Comparison of ENCODE assay signal across 12 mouse cellular contexts in genomic region chr12:51100868-51101267, GRCm38 (mm10).
DNase-seq lines count a peak whose midpoint lies in the region; ATAC-seq and TF ChIP-seq lines count a peak whose summit lies in the region.
"Had no signal": no experiment of that assay in that cellular context is flagged by ENCODE, and none has a peak within 500 bp of the region (broad histone marks: within the 10 kb centered on the region; RNA-seq: fewer than 3 reads in every experiment).

No protein-coding gene starts in this region.

- no peak for DNase-seq in kidney, postnatal 14 days
- DNase-seq in limb, embryonic 10.5 days (ENCODE audit: low spot score), result no peak
- no peak for DNase-seq in limb, embryonic 14.5 days (ENCODE audit: low spot score)
- no peak for DNase-seq in thymus, postnatal 4 days
- DNase-seq: cerebellum, adult 9-11 months had no signal

- no peak overlapping the region for H3K27ac ChIP-seq in kidney, embryonic 14.5 days (ENCODE audit: low read depth, low read length)
- H3K27ac ChIP-seq in limb, embryonic 12.5 days, result no peak overlapping the region
- H3K27ac ChIP-seq in limb, embryonic 10.5 days, result no peak overlapping the region
- no peak overlapping the region for H3K27ac ChIP-seq in intestine, embryonic 16.5 days (ENCODE audit: low read length)
- no peak overlapping the region for H3K27ac ChIP-seq in limb, embryonic 14.5 days (replicated peaks; ENCODE audit: low read depth, low read length)
- H3K27ac ChIP-seq: heart, embryonic 15.5 days; hindbrain, embryonic 13.5 days had no signal

- no peak overlapping the region for H3K4me2 ChIP-seq in kidney, embryonic 14.5 days (replicated peaks; ENCODE audit: low read depth, low read length)
- no peak overlapping the region for H3K4me2 ChIP-seq in limb, embryonic 12.5 days
- no peak overlapping the region for H3K4me2 ChIP-seq in intestine, embryonic 16.5 days (ENCODE audit: low read depth, low read length)
- no peak overlapping the region for H3K4me2 ChIP-seq in limb, embryonic 14.5 days (replicated peaks; ENCODE audit: low read depth, low read length, severe bottlenecking)
- H3K4me2 ChIP-seq: heart, embryonic 15.5 days; hindbrain, embryonic 13.5 days; liver, embryonic 11.5 days had no signal

- H3K4me3 ChIP-seq in kidney, embryonic 14.5 days (ENCODE audit: low read length), result no peak overlapping the region
- H3K4me3 ChIP-seq in limb, embryonic 12.5 days (replicated peaks), result no peak overlapping the region
- no peak overlapping the region for H3K4me3 ChIP-seq in limb, embryonic 10.5 days
- no peak overlapping the region for H3K4me3 ChIP-seq in intestine, embryonic 16.5 days (ENCODE audit: low read length)
- no peak overlapping the region for H3K4me3 ChIP-seq in limb, embryonic 14.5 days (replicated peaks; ENCODE audit: low read length)
- H3K4me3 ChIP-seq: heart, embryonic 15.5 days; hindbrain, embryonic 13.5 days had no signal

- no peak overlapping the region for H3K9ac ChIP-seq in kidney, embryonic 14.5 days (ENCODE audit: low read depth, low read length)
- H3K9ac ChIP-seq in limb, embryonic 12.5 days (replicated peaks), result no peak overlapping the region
- H3K9ac ChIP-seq in intestine, embryonic 16.5 days (ENCODE audit: low read depth, low read length), result no peak overlapping the region
- H3K9ac ChIP-seq in limb, embryonic 14.5 days (ENCODE audit: low read depth, low read length, severe bottlenecking), result no peak overlapping the region
- H3K9ac ChIP-seq: heart, embryonic 15.5 days; hindbrain, embryonic 13.5 days had no signal

- H3K9me3 ChIP-seq in kidney, embryonic 14.5 days (ENCODE audit: control insufficient read depth, low read length), result no peaks in the 10 kb centered on the region
- H3K9me3 ChIP-seq in limb, embryonic 12.5 days, result no peaks in the 10 kb centered on the region
- no peaks in the 10 kb centered on the region for H3K9me3 ChIP-seq in limb, embryonic 10.5 days (replicated peaks)
- H3K9me3 ChIP-seq in intestine, embryonic 16.5 days (ENCODE audit: control insufficient read depth, low read length), result no peaks in the 10 kb centered on the region
- H3K9me3 ChIP-seq in limb, embryonic 14.5 days (ENCODE audit: control insufficient read depth, low read length), result no peaks in the 10 kb centered on the region
- H3K9me3 ChIP-seq: heart, embryonic 15.5 days; hindbrain, embryonic 13.5 days had no signal

- no peak for TF ChIP-seq POLR2A in limb, embryonic 14.5 days (IDR thresholded peaks at IDR 0.05; ENCODE audit: borderline replicate concordance, extremely low read depth, insufficient read depth, insufficient read length)

- H3K36me3 ChIP-seq in kidney, embryonic 14.5 days (ENCODE audit: control insufficient read depth, insufficient read depth, low read length), result no peaks in the 10 kb centered on the region
- no peaks in the 10 kb centered on the region for H3K36me3 ChIP-seq in limb, embryonic 12.5 days
- no peaks in the 10 kb centered on the region for H3K36me3 ChIP-seq in limb, embryonic 10.5 days
- H3K36me3 ChIP-seq in intestine, embryonic 16.5 days (ENCODE audit: control insufficient read depth, insufficient read depth, low read length), result no peaks in the 10 kb centered on the region
- no peaks in the 10 kb centered on the region for H3K36me3 ChIP-seq in limb, embryonic 14.5 days (ENCODE audit: control insufficient read depth, insufficient read depth, low read length)
- H3K36me3 ChIP-seq: heart, embryonic 15.5 days; hindbrain, embryonic 13.5 days had no signal

- H3K4me1 ChIP-seq in kidney, embryonic 14.5 days (ENCODE audit: control insufficient read depth, insufficient read depth, low read length), result no peaks in the 10 kb centered on the region
- 0 out of 2 replicates have a peak, but pooled peaks cover 3% of the 10 kb centered on the region for H3K4me1 ChIP-seq in limb, embryonic 12.5 days (replicated peaks)
- 0 out of 2 replicates have a peak, but pooled peaks cover 3% of the 10 kb centered on the region for H3K4me1 ChIP-seq in limb, embryonic 10.5 days
- H3K4me1 ChIP-seq in intestine, embryonic 16.5 days (ENCODE audit: control insufficient read depth, insufficient read depth, low read length), result no peaks in the 10 kb centered on the region
- H3K4me1 ChIP-seq in limb, embryonic 14.5 days (ENCODE audit: control insufficient read depth, insufficient read depth, low read length), result no peaks in the 10 kb centered on the region
- H3K4me1 ChIP-seq: heart, embryonic 15.5 days; hindbrain, embryonic 13.5 days had no signal

- ATAC-seq in kidney, embryonic 14.5 days (ENCODE audit: low FRiP score, low TSS enrichment), result peak; percentile 66
- peak; percentile 42 for ATAC-seq in limb, embryonic 12.5 days (ENCODE audit: insufficient number of reproducible peaks, insufficient read depth, low FRiP score, low TSS enrichment, low read depth)
- peak; percentile 70 for ATAC-seq in intestine, embryonic 16.5 days
- 0 out of 2 replicates have a peak, but pooled peaks have one; percentile 23 for ATAC-seq in limb, embryonic 14.5 days (ENCODE audit: low FRiP score, low read depth)

- H3K27me3 ChIP-seq in kidney, embryonic 14.5 days (ENCODE audit: control insufficient read depth, insufficient read depth, low read length), result no peaks in the 10 kb centered on the region
- no peaks in the 10 kb centered on the region for H3K27me3 ChIP-seq in limb, embryonic 12.5 days
- H3K27me3 ChIP-seq in limb, embryonic 10.5 days (ENCODE audit: low read depth, poor library complexity, severe bottlenecking), result no peaks in the 10 kb centered on the region
- H3K27me3 ChIP-seq in intestine, embryonic 16.5 days (replicated peaks; ENCODE audit: control insufficient read depth, insufficient read depth, low read length), result no peaks in the 10 kb centered on the region
- no peaks in the 10 kb centered on the region for H3K27me3 ChIP-seq in limb, embryonic 14.5 days (ENCODE audit: control insufficient read depth, insufficient read depth, low read length)
- H3K27me3 ChIP-seq: CH12.LX; heart, embryonic 15.5 days; hindbrain, embryonic 13.5 days had no signal

- 65% methylated on average over 5 of the region's 5 CpGs for WGBS in kidney, embryonic 14.5 days
- WGBS in limb, embryonic 12.5 days, result 75% methylated on average over 5 of the region's 5 CpGs
- WGBS in limb, embryonic 10.5 days, result 84% methylated on average over 5 of the region's 5 CpGs
- 64% methylated on average over 5 of the region's 5 CpGs for WGBS in intestine, embryonic 16.5 days
- 74% methylated on average over 5 of the region's 5 CpGs for WGBS in limb, embryonic 14.5 days
